Comparison of ENCODE assay signal across 7 mouse cellular contexts in the genomic region with DNA sequence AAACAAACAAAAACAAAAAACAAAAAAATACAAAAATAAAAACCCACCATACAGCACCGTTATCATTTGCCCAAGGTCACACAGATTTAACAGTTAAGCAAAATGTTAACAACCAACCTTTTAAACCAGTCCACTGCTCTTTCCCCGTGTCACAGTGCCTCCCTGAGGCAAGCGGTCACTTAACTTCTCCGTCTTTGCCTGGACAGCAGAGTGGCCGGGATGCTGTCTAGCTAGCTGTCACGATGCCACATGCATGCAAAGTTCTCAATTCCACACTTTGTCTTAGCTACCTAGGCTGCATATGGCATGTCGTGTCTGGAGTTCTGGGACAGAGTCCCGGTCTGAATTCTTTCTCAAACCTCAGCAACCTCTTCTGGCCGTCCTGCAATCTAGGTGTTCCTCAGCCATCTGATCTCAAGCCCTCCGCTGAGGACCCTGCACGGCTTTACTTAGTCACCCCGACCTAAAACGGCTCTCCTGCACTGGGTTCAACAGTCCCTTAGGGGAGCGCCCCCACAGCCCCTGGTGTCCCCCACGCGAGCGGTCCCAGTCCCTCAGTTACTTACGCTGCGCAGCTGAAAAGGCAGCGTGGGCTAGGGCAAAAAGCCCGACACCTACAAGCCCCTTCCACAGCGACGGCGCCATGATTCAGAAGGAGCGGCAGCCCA. TPM values are rescaled to one million over a fixed set of nuclear protein-coding genes. Genes with fewer than 3 reads are reported as not detected.
DNase-seq lines count a peak whose midpoint lies in the region; ATAC-seq lines count a peak whose summit lies in the region.

No protein-coding gene starts in this region.

- intact Hi-C loops in heart, postnatal 14 days (cut with DNase I), result loop anchor here (5.0 kb wide), 1 partner anchor 65 kb away; no protein-coding TSS in a partner anchor

- peak overlapping the region; percentile 80 for H3K9ac ChIP-seq in limb, embryonic 13.5 days

- peak overlapping the region; percentile 66 for H3K4me2 ChIP-seq in limb, embryonic 13.5 days (replicated peaks)

- H3K27ac ChIP-seq in limb, embryonic 13.5 days, result peak overlapping the region; percentile 69
- H3K27ac ChIP-seq in midbrain, embryonic 10.5 days (replicated peaks), result peak overlapping the region; percentile 90

- ATAC-seq in limb, embryonic 13.5 days (ENCODE audit: low FRiP score, low read depth), result peak; percentile 67

- peak; percentile 7 for DNase-seq in spleen, adult 12 weeks (ENCODE audit: low spot score)
- no peak for DNase-seq in spleen, postnatal 36 days (ENCODE audit: low spot score in 2 of 2)
- peak; percentile 16 for DNase-seq in embryo, embryonic 11 days
- DNase-seq in heart, postnatal 14 days, result peak; percentile 1 to 35
- no peak for DNase-seq in midbrain, embryonic 10.5 days (ENCODE audit: low spot score)
- DNase-seq in thymus, postnatal 0 days (ENCODE audit: low spot score), result no peak

- no peaks in the 10 kb centered on the region for H3K27me3 ChIP-seq in limb, embryonic 13.5 days
- no peaks in the 10 kb centered on the region for H3K27me3 ChIP-seq in midbrain, embryonic 10.5 days (ENCODE audit: low read depth, poor library complexity, severe bottlenecking)

- H3K4me3 ChIP-seq in limb, embryonic 13.5 days, result peak overlapping the region; percentile 68
- peak overlapping the region; percentile 76 for H3K4me3 ChIP-seq in midbrain, embryonic 10.5 days

- H3K9me3 ChIP-seq in limb, embryonic 13.5 days, result no peaks in the 10 kb centered on the region
- H3K9me3 ChIP-seq in midbrain, embryonic 10.5 days (replicated peaks), result 0 out of 2 replicates have a peak, but pooled peaks cover 3% of the 10 kb centered on the region

- H3K36me3 ChIP-seq in limb, embryonic 13.5 days, result peaks cover 7% of the 10 kb centered on the region; the same call in 1 of the 2 replicates
- H3K36me3 ChIP-seq in midbrain, embryonic 10.5 days, result peaks cover 9% of the 10 kb centered on the region

- 14% methylated on average over 25 of the region's 25 CpGs for WGBS in limb, embryonic 13.5 days
- 22% methylated on average over 25 of the region's 25 CpGs for WGBS in midbrain, embryonic 10.5 days

- peaks cover 4% of the 10 kb centered on the region; the same call in 1 of the 2 replicates for H3K4me1 ChIP-seq in limb, embryonic 13.5 days
- H3K4me1 ChIP-seq in midbrain, embryonic 10.5 days, result peaks cover 12% of the 10 kb centered on the region

RNA-seq across cellular contexts. Expression of gene Mmgt1, which starts 0.5 kb away (rescaled TPM):
- 10 to 100 TPM; 26.3 to 28.6 TPM for total RNA-seq in heart, postnatal 14 days (2021)
- 24.0 and 27.7 TPM in 2 replicates for polyA plus RNA-seq in limb, embryonic 13.5 days (2015; fragmentation: Nextera tagmentation; extraction: Ambion mirVana)
- polyA plus RNA-seq in midbrain, embryonic 10.5 days (2016; fragmentation: Nextera tagmentation; extraction: Ambion mirVana), result 43.2 and 45.5 TPM in 2 replicates
- polyA plus RNA-seq in thymus, postnatal 0 days (2015; fragmentation: Nextera tagmentation; extraction: Ambion mirVana), result 15.2 and 17.2 TPM in 2 replicates

RNA-seq across cellular contexts. Expression of gene Slc9a6, which starts 12.2 kb away (rescaled TPM):
- total RNA-seq in heart, postnatal 14 days (2021), result 10 to 100 TPM; 18.2 to 20.3 TPM
- 15.5 and 16.2 TPM in 2 replicates for polyA plus RNA-seq in limb, embryonic 13.5 days (2015; fragmentation: Nextera tagmentation; extraction: Ambion mirVana)
- polyA plus RNA-seq in midbrain, embryonic 10.5 days (2016; fragmentation: Nextera tagmentation; extraction: Ambion mirVana), result 12.9 and 17.5 TPM in 2 replicates
- 6.7 and 7.6 TPM in 2 replicates for polyA plus RNA-seq in thymus, postnatal 0 days (2015; fragmentation: Nextera tagmentation; extraction: Ambion mirVana)

RNA-seq across cellular contexts. Expression of gene Gm648, which starts 47.9 kb away (rescaled TPM):
- not detected for total RNA-seq in heart, postnatal 14 days (2021)
- polyA plus RNA-seq in limb, embryonic 13.5 days (2015; fragmentation: Nextera tagmentation; extraction: Ambion mirVana), result not detected in 2 replicates
- not detected in 2 replicates for polyA plus RNA-seq in midbrain, embryonic 10.5 days (2016; fragmentation: Nextera tagmentation; extraction: Ambion mirVana)
- polyA plus RNA-seq in thymus, postnatal 0 days (2015; fragmentation: Nextera tagmentation; extraction: Ambion mirVana), result 0.22 and 0.24 TPM in 2 replicates

Comparison
In these comparisons a context has a peak if more than half of its experiments do, and no peak if none do; other contexts are left out.
1. DNase-seq: peak in spleen, adult 12 weeks (single experiment), embryo, embryonic 11 days (single experiment) and heart, postnatal 14 days (2 of 2); none in spleen, postnatal 36 days (0 of 2), midbrain, embryonic 10.5 days (single experiment) and thymus, postnatal 0 days (single experiment).